Mouse (Mus musculus): ENCODE measurements around the gene Gm815. TPM values are rescaled to one million over a fixed set of nuclear protein-coding genes. Genes with fewer than 3 reads are reported as not detected.

The Gm815 gene
- polyA plus RNA-seq, 1 experiment, result not detected

- no peaks in the 10 kb centered on the region for H3K27me3 ChIP-seq (ENCODE audit: control insufficient read depth, insufficient read depth, low read length)
- no peak overlapping the region for H3K4me3 ChIP-seq (ENCODE audit: control insufficient read depth, low read depth, low read length)
- H3K27ac ChIP-seq (ENCODE audit: control insufficient read depth, insufficient read depth, low read depth, low read length), result no peak overlapping the region
- TF ChIP-seq POLR2A (IDR thresholded peaks at IDR 0.05; ENCODE audit: control insufficient read depth, low read depth, low read length), result no peak
- H3K4me1 ChIP-seq (ENCODE audit: control insufficient read depth, insufficient read depth, low read length), result no peaks in the 10 kb centered on the region
- no peaks in the 10 kb centered on the region for H3K36me3 ChIP-seq (ENCODE audit: control insufficient read depth, insufficient read depth, low read length)
Measured at GRCm38 (mm10) chr19:26852325-26852900, 33.3 kb upstream of the Gm815 start.

GRCm38 (mm10) chr19:26853701-26854282, 31.9 kb upstream of the Gm815 start:
- H3K27me3 ChIP-seq (ENCODE audit: control insufficient read depth, insufficient read depth, low read length), result no peaks in the 10 kb centered on the region
- no peaks in the 10 kb centered on the region for H3K4me1 ChIP-seq (ENCODE audit: control insufficient read depth, insufficient read depth, low read length)
- no peak for TF ChIP-seq CTCF (IDR thresholded peaks at IDR 0.05; ENCODE audit: control insufficient read depth, insufficient read depth, insufficient replicate concordance, low read depth, low read length)
- no peak for TF ChIP-seq POLR2A (IDR thresholded peaks at IDR 0.05; ENCODE audit: control insufficient read depth, low read depth, low read length)
- no peak overlapping the region for H3K4me3 ChIP-seq (ENCODE audit: control insufficient read depth, low read depth, low read length)
- H3K27ac ChIP-seq (ENCODE audit: control insufficient read depth, insufficient read depth, low read depth, low read length), result no peak overlapping the region
- H3K36me3 ChIP-seq (ENCODE audit: control insufficient read depth, insufficient read depth, low read length), result no peaks in the 10 kb centered on the region

- Histone ChIP-seq H3K27ac (ENCODE audit: control insufficient read depth, insufficient read depth, low read depth, low read length) (no peak overlapping the region), H3K4me3 (ENCODE audit: control insufficient read depth, low read depth, low read length) (no peak overlapping the region), H3K27me3 (ENCODE audit: control insufficient read depth, insufficient read depth, low read length) (no peaks in the 10 kb centered on the region), H3K4me1 (ENCODE audit: control insufficient read depth, insufficient read depth, low read length) (no peaks in the 10 kb centered on the region), H3K36me3 (ENCODE audit: control insufficient read depth, insufficient read depth, low read length) (no peaks in the 10 kb centered on the region)
- TF ChIP-seq POLR2A (IDR thresholded peaks at IDR 0.05; ENCODE audit: control insufficient read depth, low read depth, low read length) (no peak), CTCF (IDR thresholded peaks at IDR 0.05; ENCODE audit: control insufficient read depth, insufficient read depth, insufficient replicate concordance, low read depth, low read length) (no peak)
Measured at GRCm38 (mm10) chr19:26854661-26855060, 31.0 kb upstream of the Gm815 start.

GRCm38 (mm10) chr19:26855152-26855551, 30.5 kb upstream of the Gm815 start:
- Histone ChIP-seq H3K4me1 (ENCODE audit: control insufficient read depth, insufficient read depth, low read length) (no peaks in the 10 kb centered on the region), H3K27me3 (ENCODE audit: control insufficient read depth, insufficient read depth, low read length) (no peaks in the 10 kb centered on the region), H3K4me3 (ENCODE audit: control insufficient read depth, low read depth, low read length) (no peak overlapping the region), H3K36me3 (ENCODE audit: control insufficient read depth, insufficient read depth, low read length) (no peaks in the 10 kb centered on the region), H3K27ac (ENCODE audit: control insufficient read depth, insufficient read depth, low read depth, low read length) (no peak overlapping the region)
- TF ChIP-seq POLR2A (IDR thresholded peaks at IDR 0.05; ENCODE audit: control insufficient read depth, low read depth, low read length) (no peak), CTCF (IDR thresholded peaks at IDR 0.05; ENCODE audit: control insufficient read depth, insufficient read depth, insufficient replicate concordance, low read depth, low read length) (no peak)

- TF ChIP-seq POLR2A (IDR thresholded peaks at IDR 0.05; ENCODE audit: control insufficient read depth, low read depth, low read length), result no peak
- TF ChIP-seq CTCF (IDR thresholded peaks at IDR 0.05; ENCODE audit: control insufficient read depth, insufficient read depth, insufficient replicate concordance, low read depth, low read length), result no peak
- Histone ChIP-seq H3K4me3 (ENCODE audit: control insufficient read depth, low read depth, low read length) (no peak overlapping the region), H3K27ac (ENCODE audit: control insufficient read depth, insufficient read depth, low read depth, low read length) (no peak overlapping the region), H3K4me1 (ENCODE audit: control insufficient read depth, insufficient read depth, low read length) (no peaks in the 10 kb centered on the region), H3K36me3 (ENCODE audit: control insufficient read depth, insufficient read depth, low read length) (no peaks in the 10 kb centered on the region), H3K27me3 (ENCODE audit: control insufficient read depth, insufficient read depth, low read length) (no peaks in the 10 kb centered on the region)
Measured at GRCm38 (mm10) chr19:26858427-26859194, 27.1 kb upstream of the Gm815 start.

- Histone ChIP-seq H3K27ac (ENCODE audit: control insufficient read depth, insufficient read depth, low read depth, low read length) (no peak overlapping the region), H3K27me3 (ENCODE audit: control insufficient read depth, insufficient read depth, low read length) (no peaks in the 10 kb centered on the region), H3K4me1 (ENCODE audit: control insufficient read depth, insufficient read depth, low read length) (no peaks in the 10 kb centered on the region), H3K4me3 (ENCODE audit: control insufficient read depth, low read depth, low read length) (no peak overlapping the region), H3K36me3 (ENCODE audit: control insufficient read depth, insufficient read depth, low read length) (no peaks in the 10 kb centered on the region)
- no peak for TF ChIP-seq POLR2A (IDR thresholded peaks at IDR 0.05; ENCODE audit: control insufficient read depth, low read depth, low read length)
- no peak for TF ChIP-seq CTCF (IDR thresholded peaks at IDR 0.05; ENCODE audit: control insufficient read depth, insufficient read depth, insufficient replicate concordance, low read depth, low read length)
Measured at GRCm38 (mm10) chr19:26859195-26859570, 26.5 kb upstream of the Gm815 start.

GRCm38 (mm10) chr19:26863662-26864061, 22.0 kb upstream of the Gm815 start:
- H3K27me3 ChIP-seq (ENCODE audit: control insufficient read depth, insufficient read depth, low read length), result no peaks in the 10 kb centered on the region
- H3K4me1 ChIP-seq (ENCODE audit: control insufficient read depth, insufficient read depth, low read length), result peaks cover 4% of the 10 kb centered on the region; the same call in 1 of the 2 replicates
- H3K4me3 ChIP-seq (ENCODE audit: control insufficient read depth, low read depth, low read length), result no peak overlapping the region
- no peaks in the 10 kb centered on the region for H3K36me3 ChIP-seq (ENCODE audit: control insufficient read depth, insufficient read depth, low read length)
- H3K27ac ChIP-seq (ENCODE audit: control insufficient read depth, insufficient read depth, low read depth, low read length), result no peak overlapping the region
- no peak for TF ChIP-seq CTCF (IDR thresholded peaks at IDR 0.05; ENCODE audit: control insufficient read depth, insufficient read depth, insufficient replicate concordance, low read depth, low read length)
- TF ChIP-seq POLR2A (IDR thresholded peaks at IDR 0.05; ENCODE audit: control insufficient read depth, low read depth, low read length), result no peak

Measured in testis, adult 2 months (tissue).